Mouse (Mus musculus): ENCODE results near the gene Zfp629. TPM values are rescaled to one million over a fixed set of nuclear protein-coding genes. Genes with fewer than 3 reads are reported as not detected.

Zfp629 gene
- total RNA-seq, 2 experiments from 2014 or later = 18.2 to 30.4 TPM

- DNase-seq = peak; percentile 84
Observed at GRCm38 (mm10) chr7:127614511-127614890, 1.1 kb downstream of the Zfp629 start.

- DNase-seq = no peak
Observed at GRCm38 (mm10) chr7:127614091-127614490, 1.5 kb downstream of the Zfp629 start.

DNA sequence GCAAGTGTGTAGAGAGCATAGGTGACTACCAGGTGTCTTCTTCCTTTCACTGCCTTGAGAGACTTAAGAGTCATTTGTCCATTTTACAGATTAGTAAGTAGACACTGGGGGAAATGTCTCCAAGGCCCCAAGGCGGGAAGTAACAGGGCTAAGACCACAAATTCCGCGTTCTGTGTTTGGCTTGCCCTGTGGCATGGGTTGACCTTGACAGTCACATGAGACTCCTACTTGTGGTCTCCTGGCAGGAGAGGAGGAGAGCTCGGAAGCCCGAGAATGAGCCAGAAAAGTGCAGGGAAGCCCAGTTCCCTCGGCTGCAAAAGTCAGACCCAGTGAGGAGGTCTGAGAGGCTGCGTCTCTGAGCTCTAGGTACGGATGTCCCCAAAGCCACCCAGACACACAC, 2.1 kb downstream of the Zfp629 start:
- DNase-seq = no peak

DNA sequence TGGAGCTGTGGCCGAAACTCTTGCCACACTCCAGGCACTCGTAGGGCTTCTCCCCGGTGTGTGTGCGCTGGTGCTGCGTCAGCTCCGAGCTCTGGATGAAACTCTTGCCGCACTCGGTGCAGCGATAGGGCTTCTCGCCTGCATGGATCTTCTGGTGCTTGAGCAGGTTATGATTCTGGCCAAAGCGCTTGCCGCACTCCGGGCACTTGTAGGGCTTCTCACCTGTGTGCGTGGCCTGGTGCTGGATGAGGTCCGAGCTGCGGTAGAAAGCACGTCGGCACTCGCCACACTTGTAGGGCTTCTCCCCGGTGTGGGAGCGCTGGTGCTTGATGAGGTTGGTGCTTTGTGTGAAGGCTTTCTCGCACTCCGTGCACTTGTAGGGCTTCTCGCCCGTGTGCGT, 4.0 kb downstream of the Zfp629 start:
- DNase-seq = no peak

- no peak for DNase-seq
Observed at GRCm38 (mm10) chr7:127611011-127611410, 4.6 kb downstream of the Zfp629 start.

DNA sequence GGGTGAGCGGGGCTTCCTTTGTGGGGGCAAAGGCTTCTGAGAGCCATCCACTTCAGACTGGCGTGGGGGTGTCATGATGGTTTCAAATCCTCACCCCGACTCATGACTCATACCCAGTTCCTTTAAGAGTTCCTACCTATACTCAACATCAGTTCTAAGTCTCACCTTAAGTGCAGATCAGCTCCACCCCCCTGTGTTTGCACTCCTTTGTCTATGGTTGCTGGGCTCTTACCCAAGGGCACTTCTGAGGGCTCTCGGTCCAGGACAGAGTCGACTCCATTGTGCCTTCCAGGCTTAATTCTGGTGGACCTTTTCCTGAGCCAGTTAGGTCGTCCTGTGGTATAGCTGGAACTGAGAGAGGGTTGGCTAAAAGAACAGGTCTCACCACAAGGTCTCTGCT, 8.4 kb downstream of the Zfp629 start:
- DNase-seq = no peak

DNA sequence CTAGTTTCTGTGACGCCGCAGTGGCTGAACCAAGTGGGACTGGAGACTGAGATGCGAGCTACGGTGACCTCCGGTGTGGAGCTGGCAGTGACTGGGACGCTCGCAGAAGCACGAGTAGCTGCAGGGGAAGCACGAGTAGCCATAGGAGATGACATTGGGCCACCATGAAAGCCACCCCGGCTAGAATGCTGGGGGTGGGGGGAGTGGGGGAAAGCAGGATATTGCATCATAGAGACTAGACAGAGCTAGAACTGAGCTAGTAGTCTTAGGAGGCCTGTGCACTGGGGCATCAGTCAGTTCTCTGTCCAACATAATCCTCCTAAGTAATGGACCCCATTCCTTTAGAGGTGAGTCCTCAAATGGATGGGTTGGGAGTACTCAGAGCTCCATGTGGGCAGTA, 11.3 kb downstream of the Zfp629 start:
- DNase-seq = no peak

- no peak for DNase-seq
Observed at GRCm38 (mm10) chr7:127602903-127603302, 12.7 kb downstream of the Zfp629 start.

DNA sequence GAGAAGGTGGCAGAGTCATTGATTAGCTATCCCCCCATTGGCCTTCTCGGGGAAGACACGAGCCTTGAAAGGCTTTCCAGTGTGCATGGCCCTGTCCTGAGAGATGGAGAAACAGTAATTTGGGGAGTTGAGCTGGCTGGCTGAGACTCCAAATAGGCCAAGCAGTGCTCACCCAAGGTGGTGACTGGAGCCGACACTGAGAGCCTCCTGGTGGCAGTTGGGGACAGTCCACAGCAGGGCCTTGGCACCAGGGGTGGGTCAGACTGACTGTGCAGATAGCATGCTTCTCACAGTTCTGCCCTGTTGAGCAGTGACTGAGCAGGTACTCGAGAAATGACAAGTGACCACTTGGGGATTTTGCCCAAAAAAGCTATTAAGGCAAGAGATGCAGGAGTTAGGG, 13.9 kb downstream of the Zfp629 start:
- no peak for DNase-seq

GRCm38 (mm10) chr7:127600612-127601011, 15.0 kb downstream of the Zfp629 start:
- DNase-seq = no peak

- DNase-seq = no peak
Observed at GRCm38 (mm10) chr7:127596747-127597146, 18.9 kb downstream of the Zfp629 start.

- DNase-seq = no peak
Observed at GRCm38 (mm10) chr7:127592575-127592974, 23.0 kb downstream of the Zfp629 start.

DNA sequence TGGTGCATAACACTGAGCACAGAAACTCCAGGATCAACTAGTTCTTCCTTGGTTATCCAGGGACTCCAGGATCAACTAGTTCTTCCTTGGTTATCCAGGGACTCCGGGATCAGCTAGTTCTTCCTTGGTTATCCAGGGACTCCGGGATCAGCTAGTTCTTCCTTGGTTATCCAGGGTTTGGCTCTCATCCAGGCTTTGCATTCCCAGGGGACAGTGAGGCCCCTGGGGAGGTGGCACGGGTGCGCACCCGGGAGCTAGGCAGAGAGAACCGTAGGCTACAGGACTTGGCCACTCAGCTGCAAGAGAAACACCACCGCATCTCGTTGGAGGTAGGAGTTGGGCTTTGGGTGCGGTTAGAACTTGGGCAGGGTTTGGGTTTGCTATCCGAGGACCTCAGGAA, 24.5 kb downstream of the Zfp629 start:
- DNase-seq = no peak

DNA sequence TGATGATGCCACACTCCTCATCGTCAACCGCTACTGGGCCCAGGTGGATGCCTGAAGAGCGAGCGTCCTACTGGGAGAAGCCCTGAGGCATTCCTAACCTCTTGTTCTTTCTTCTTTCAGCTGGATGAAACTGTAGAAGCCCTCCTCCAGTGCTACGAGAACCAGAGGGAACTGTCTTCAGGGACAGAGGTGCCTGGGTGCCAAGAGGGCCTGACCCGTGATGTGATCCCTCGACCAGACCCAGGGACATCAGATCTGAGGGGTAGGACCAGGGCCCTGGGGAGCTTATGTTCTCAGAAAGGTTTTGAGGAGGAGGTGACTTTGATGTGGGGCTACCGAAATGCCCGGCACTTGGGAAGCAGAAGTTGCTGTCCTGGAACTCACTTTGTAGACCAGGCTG, 26.0 kb downstream of the Zfp629 start:
- no peak for DNase-seq

DNA sequence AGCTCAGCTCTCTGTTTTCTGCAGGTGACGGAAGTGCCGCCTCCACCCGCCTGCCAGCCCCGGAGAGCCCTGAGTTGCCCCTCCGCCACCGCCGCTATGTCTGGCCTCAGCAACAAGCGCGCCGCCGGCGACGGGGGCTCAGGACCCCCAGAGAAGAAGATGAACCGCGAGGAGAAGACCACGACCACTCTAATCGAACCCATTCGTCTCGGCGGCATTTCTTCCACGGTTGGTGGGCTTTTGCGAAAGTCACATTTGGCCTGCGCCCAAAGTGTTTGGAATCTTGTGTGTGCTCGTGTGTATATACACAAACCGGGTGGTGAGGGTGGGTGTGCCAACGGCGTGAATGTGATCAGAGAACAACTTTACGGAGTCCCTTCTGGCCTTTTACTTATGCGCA, 26.7 kb downstream of the Zfp629 start:
- DNase-seq = no peak

- DNase-seq = peak; percentile 94
Observed at GRCm38 (mm10) chr7:127588011-127588871, 27.4 kb downstream of the Zfp629 start, which contains the start of the genes Ccdc189 and Rnf40. Gene Ccdc189, minus strand, starts transcription at chr7:127588595. Gene Rnf40, plus strand, starts transcription at chr7:127588767.

DNA sequence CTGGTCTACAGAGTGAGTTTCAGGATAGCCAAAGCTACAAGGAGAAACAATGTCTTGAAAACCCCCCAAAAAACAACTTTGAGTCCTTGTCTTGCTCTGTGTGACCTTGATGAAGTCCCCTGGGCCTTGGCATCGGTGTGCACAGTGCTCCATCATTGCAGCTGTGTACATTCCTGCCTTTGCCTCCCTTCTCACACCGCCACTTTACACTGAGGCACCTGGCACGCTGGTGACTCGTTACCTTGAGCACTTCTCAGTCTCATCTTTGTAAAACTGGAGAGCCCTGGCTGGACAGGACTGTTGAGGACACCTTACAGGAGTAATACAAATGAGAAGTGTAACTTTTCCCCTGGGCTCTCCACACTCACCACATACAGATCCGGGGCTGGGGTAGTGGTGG, 28.4 kb downstream of the Zfp629 start:
- no peak for DNase-seq

- DNase-seq = no peak
Observed at GRCm38 (mm10) chr7:127586149-127586548, 29.4 kb downstream of the Zfp629 start.

- DNase-seq = no peak
Observed at GRCm38 (mm10) chr7:127585031-127585430, 30.6 kb downstream of the Zfp629 start.

GRCm38 (mm10) chr7:127583260-127583659, 32.3 kb downstream of the Zfp629 start:
- no peak for DNase-seq

DNA sequence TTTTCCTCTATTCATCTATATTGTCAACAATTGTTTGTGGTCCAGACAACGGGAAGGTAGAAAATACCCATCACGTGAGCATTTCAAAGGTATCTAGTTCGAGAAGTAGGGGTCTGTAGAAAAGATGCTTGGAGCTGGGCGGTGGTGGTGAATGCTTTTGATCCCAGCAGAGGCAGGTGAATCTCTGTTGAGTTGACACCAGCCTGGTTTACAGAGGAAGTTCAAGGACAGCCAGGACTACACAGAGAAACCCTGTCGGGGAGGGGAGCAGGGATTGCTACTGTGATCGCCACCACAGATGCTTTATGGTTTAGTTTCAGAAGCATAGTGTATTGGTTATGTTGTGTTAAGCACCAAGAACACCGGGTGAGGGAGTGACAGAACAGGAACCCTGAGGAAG, 41.5 kb downstream of the Zfp629 start:
- no peak for DNase-seq

- no peak for DNase-seq
Observed at GRCm38 (mm10) chr7:127573503-127574008, 42.0 kb downstream of the Zfp629 start.

GRCm38 (mm10) chr7:127572895-127573471, 42.6 kb downstream of the Zfp629 start, which contains the start of gene Phkg2:
Gene Phkg2, plus strand, starts transcription at chr7:127573340.
- peak; percentile 94 for DNase-seq

Measured in adrenal gland, postnatal 10 days (tissue).